Mouse (Mus musculus): ENCODE measurements at regions not wholly inside any gene's neighbourhood (a gene's known extent, or its start where the extent isn't known, plus 50 kb on each side); places are given as distances from the start of the nearest gene placed in this dataset.
"Not testable (repeated sequence)": the region's sequence is repeated elsewhere in the genome, so short reads cannot be mapped to it uniquely, and the experiment has no call there.

GRCm38 (mm10) chr2:109791921-109792320 lies 98.7 kb upstream of the Lin7c start:
- H3K9me3 ChIP-seq (replicated peaks; ENCODE audit: low read length); H3K27me3 ChIP-seq (ENCODE audit: insufficient read depth, low read length); H3K4me3 ChIP-seq (replicated peaks; ENCODE audit: low read depth, low read length); H3K4me1 ChIP-seq (replicated peaks; ENCODE audit: insufficient read depth, low read length); ATAC-seq (replicated peaks; ENCODE audit: low FRiP score, low read depth); H3K36me3 ChIP-seq (ENCODE audit: insufficient read depth, low read length); H3K27ac ChIP-seq; H3K4me2 ChIP-seq (ENCODE audit: low read length); H3K9ac ChIP-seq (ENCODE audit: low read depth, low read length); DNase-seq (ENCODE audit: low spot score): not testable (repeated sequence)
- WGBS = 89% methylated on average over 3 of the region's 3 CpGs

- Histone ChIP-seq H3K36me3 (ENCODE audit: insufficient read depth, low read length) (no peaks in the 10 kb centered on the region), H3K9me3 (replicated peaks; ENCODE audit: low read length) (no peaks in the 10 kb centered on the region), H3K4me1 (replicated peaks; ENCODE audit: insufficient read depth, low read length) (no peaks in the 10 kb centered on the region), H3K27me3 (ENCODE audit: insufficient read depth, low read length) (no peaks in the 10 kb centered on the region), H3K9ac (ENCODE audit: low read depth, low read length) (no peak overlapping the region), H3K4me3 (replicated peaks; ENCODE audit: low read depth, low read length) (no peak overlapping the region), H3K4me2 (ENCODE audit: low read length) (no peak overlapping the region), H3K27ac (no peak overlapping the region)
- DNase-seq (ENCODE audit: low spot score) (no peak), ATAC-seq (replicated peaks; ENCODE audit: low FRiP score, low read depth) (no peak)
- no peak for TF ChIP-seq CTCF (IDR thresholded peaks at IDR 0.05; ENCODE audit: low read depth)
- 81% methylated on average over 1 of the region's 1 CpGs for WGBS
Observed at GRCm38 (mm10) chr2:109816993-109817392, 73.7 kb upstream of the Lin7c start.

DNA sequence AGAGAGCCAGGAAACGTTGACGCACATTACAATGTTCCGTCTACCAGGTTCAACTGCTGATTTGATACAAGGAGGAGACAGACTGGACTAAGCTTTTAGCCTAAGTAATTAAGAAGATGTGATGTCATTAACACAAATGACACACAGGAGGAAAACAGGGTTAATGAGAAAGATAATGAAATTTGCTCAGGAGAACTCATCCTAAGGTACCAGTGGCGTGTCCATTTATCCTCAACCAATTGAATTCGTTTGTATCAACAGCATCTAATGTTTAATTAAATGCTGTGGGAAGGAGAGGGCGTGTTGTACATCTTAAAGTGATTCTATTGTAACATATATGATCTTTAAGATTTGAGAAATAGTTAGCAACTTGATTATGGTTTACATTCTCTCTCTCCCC lies 70.3 kb upstream of the Lin7c start:
- 88% methylated on average over 6 of the region's 6 CpGs for WGBS
- Histone ChIP-seq H3K4me2 (ENCODE audit: low read length) (no peak overlapping the region), H3K27me3 (ENCODE audit: insufficient read depth, low read length) (no peaks in the 10 kb centered on the region), H3K4me3 (replicated peaks; ENCODE audit: low read depth, low read length) (no peak overlapping the region), H3K9ac (ENCODE audit: low read depth, low read length) (no peak overlapping the region), H3K9me3 (replicated peaks; ENCODE audit: low read length) (no peaks in the 10 kb centered on the region), H3K4me1 (replicated peaks; ENCODE audit: insufficient read depth, low read length) (no peaks in the 10 kb centered on the region), H3K27ac (no peak overlapping the region), H3K36me3 (ENCODE audit: insufficient read depth, low read length) (no peaks in the 10 kb centered on the region)
- DNase-seq (ENCODE audit: low spot score) (no peak), ATAC-seq (replicated peaks; ENCODE audit: low FRiP score, low read depth) (no peak)
- no peak for TF ChIP-seq CTCF (IDR thresholded peaks at IDR 0.05; ENCODE audit: low read depth)

DNA sequence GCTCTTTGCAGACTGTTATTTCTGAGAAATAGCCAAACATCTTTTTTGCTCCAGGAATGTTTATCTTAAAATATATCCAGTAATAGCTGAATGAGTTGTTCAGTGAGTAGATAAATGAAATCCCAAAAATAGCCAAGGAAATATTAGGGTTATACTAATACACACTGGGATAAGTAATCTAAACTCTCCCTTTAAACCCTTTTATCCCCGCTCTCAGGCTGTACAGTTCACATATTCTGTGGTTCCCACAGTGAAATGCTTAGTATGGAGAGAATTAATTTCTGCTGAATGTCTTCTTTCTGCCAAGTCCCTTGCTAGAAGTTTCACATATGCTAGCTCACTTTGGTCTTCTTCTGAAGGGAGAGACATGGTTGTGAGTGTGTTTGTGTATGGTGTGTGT lies 69.8 kb upstream of the Lin7c start:
- Histone ChIP-seq H3K4me1 (replicated peaks; ENCODE audit: insufficient read depth, low read length) (no peaks in the 10 kb centered on the region), H3K9me3 (replicated peaks; ENCODE audit: low read length) (no peaks in the 10 kb centered on the region), H3K4me3 (replicated peaks; ENCODE audit: low read depth, low read length) (no peak overlapping the region), H3K36me3 (ENCODE audit: insufficient read depth, low read length) (no peaks in the 10 kb centered on the region), H3K27ac (no peak overlapping the region), H3K4me2 (ENCODE audit: low read length) (no peak overlapping the region), H3K27me3 (ENCODE audit: insufficient read depth, low read length) (no peaks in the 10 kb centered on the region), H3K9ac (ENCODE audit: low read depth, low read length) (no peak overlapping the region)
- WGBS = 60% methylated on average over 1 of the region's 1 CpGs
- ATAC-seq (replicated peaks; ENCODE audit: low FRiP score, low read depth) = no peak
- no peak for TF ChIP-seq CTCF (IDR thresholded peaks at IDR 0.05; ENCODE audit: low read depth)
- peak; percentile 21 for DNase-seq (ENCODE audit: low spot score)

GRCm38 (mm10) chr2:109822993-109823830 lies 67.4 kb upstream of the Lin7c start:
- DNase-seq (ENCODE audit: low spot score) (no peak), ATAC-seq (replicated peaks; ENCODE audit: low FRiP score, low read depth) (no peak)
- H3K4me3 ChIP-seq (replicated peaks; ENCODE audit: low read depth, low read length) = no peak overlapping the region
- no peaks in the 10 kb centered on the region for H3K4me1 ChIP-seq (replicated peaks; ENCODE audit: insufficient read depth, low read length)
- no peak overlapping the region for H3K4me2 ChIP-seq (ENCODE audit: low read length)
- TF ChIP-seq CTCF (IDR thresholded peaks at IDR 0.05; ENCODE audit: low read depth) = no peak
- no peaks in the 10 kb centered on the region for H3K9me3 ChIP-seq (replicated peaks; ENCODE audit: low read length)
- no peaks in the 10 kb centered on the region for H3K36me3 ChIP-seq (ENCODE audit: insufficient read depth, low read length)
- H3K27me3 ChIP-seq (ENCODE audit: insufficient read depth, low read length) = no peaks in the 10 kb centered on the region
- 83% methylated on average over 4 of the region's 4 CpGs for WGBS
- H3K27ac ChIP-seq = no peak overlapping the region
- no peak overlapping the region for H3K9ac ChIP-seq (ENCODE audit: low read depth, low read length)

DNA sequence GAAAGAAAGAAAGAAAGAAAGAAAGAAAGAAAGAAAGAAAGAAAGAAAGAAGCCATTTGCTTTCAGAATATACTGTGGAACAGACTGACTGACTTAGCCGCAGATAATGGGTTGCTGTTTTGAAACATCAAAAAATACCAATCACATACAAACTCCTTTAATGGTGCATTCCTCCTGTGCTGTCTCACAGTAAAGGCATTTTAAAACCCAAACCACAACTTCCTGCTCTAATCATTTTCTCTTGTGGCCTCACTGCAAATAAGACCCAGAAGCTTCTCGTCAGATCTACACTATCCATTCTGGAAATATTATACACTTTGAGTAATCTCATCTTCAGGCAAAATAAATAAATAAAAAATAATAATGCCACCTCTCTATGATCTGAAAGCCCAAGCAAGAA lies 50.4 kb upstream of the Lin7c start:
- TF ChIP-seq CTCF (IDR thresholded peaks at IDR 0.05; ENCODE audit: low read depth) = no peak
- no peak overlapping the region for H3K4me2 ChIP-seq (ENCODE audit: low read length)
- ATAC-seq (replicated peaks; ENCODE audit: low FRiP score, low read depth) (no peak), DNase-seq (ENCODE audit: low spot score) (no peak)
- no peak overlapping the region for H3K27ac ChIP-seq
- H3K9ac ChIP-seq (ENCODE audit: low read depth, low read length) = no peak overlapping the region
- H3K4me3 ChIP-seq (replicated peaks; ENCODE audit: low read depth, low read length) = no peak overlapping the region
- no peaks in the 10 kb centered on the region for H3K9me3 ChIP-seq (replicated peaks; ENCODE audit: low read length)
- 78% methylated on average over 2 of the region's 2 CpGs for WGBS
- no peaks in the 10 kb centered on the region for H3K36me3 ChIP-seq (ENCODE audit: insufficient read depth, low read length)
- H3K4me1 ChIP-seq (replicated peaks; ENCODE audit: insufficient read depth, low read length) = no peaks in the 10 kb centered on the region
- no peaks in the 10 kb centered on the region for H3K27me3 ChIP-seq (ENCODE audit: insufficient read depth, low read length)
